ENCODE assay signal across 12 mouse cellular contexts in the genomic region with DNA sequence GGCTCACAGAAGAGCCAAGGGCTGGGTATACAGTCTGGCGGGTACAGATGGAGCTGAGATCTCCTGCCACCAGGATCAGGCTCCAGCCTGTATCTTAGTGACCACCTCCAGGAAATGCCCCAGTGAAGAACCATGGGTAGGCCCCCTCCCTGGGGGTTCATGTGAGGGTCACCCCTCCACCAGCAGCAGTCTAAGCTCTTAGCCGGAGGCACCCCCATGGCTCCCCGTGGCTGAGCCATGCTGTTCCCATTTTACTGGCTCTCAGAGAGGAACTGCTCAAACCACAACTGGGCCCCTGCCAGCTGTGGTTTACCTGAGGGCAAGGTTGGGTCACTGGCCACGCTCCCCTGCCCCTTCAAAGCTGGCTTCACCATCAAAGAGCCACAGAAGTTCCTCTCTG. TPM values are rescaled to one million over a fixed set of nuclear protein-coding genes. Genes with fewer than 3 reads are reported as not detected.
A peak's percentile ranks its signal among the peaks of the same experiment; 100 is the strongest.
DNase-seq lines count a peak whose midpoint lies in the region; ATAC-seq and TF ChIP-seq lines count a peak whose summit lies in the region.
"Had no signal": no experiment of that assay in that cellular context is flagged by ENCODE, and none has a peak within 500 bp of the region (broad histone marks: within the 10 kb centered on the region; RNA-seq: fewer than 3 reads in every experiment).

No protein-coding gene starts in this region.

- no peak overlapping the region for H3K4me2 ChIP-seq in midbrain, embryonic 11.5 days
- H3K4me2 ChIP-seq in midbrain, embryonic 14.5 days (ENCODE audit: low read length): no peak overlapping the region
- H3K4me2 ChIP-seq in intestine, embryonic 15.5 days (replicated peaks): no peak overlapping the region
- H3K4me2 ChIP-seq: embryonic facial prominence, embryonic 15.5 days; hindbrain, embryonic 13.5 days had no signal

- TF ChIP-seq CTCF in lung, adult 2 months (IDR thresholded peaks at IDR 0.05; ENCODE audit: insufficient read depth, low read length): no peak

- H3K27me3 ChIP-seq in midbrain, embryonic 11.5 days (ENCODE audit: control insufficient read depth, insufficient read depth, low read length): no peaks in the 10 kb centered on the region
- peaks cover 5% of the 10 kb centered on the region; the same call in 1 of the 2 replicates for H3K27me3 ChIP-seq in midbrain, embryonic 14.5 days (ENCODE audit: control insufficient read depth, insufficient read depth, low read length)
- H3K27me3 ChIP-seq in intestine, embryonic 15.5 days (replicated peaks): no peaks in the 10 kb centered on the region
- H3K27me3 ChIP-seq: embryonic facial prominence, embryonic 15.5 days had no signal

- H3K4me1 ChIP-seq in midbrain, embryonic 11.5 days (ENCODE audit: control insufficient read depth, insufficient read depth, low read length): no peaks in the 10 kb centered on the region
- no peaks in the 10 kb centered on the region for H3K4me1 ChIP-seq in midbrain, embryonic 14.5 days (ENCODE audit: control insufficient read depth, insufficient read depth, low read length)
- peaks cover 9% of the 10 kb centered on the region for H3K4me1 ChIP-seq in lung, adult 2 months (ENCODE audit: control insufficient read depth, insufficient read depth, low read length)
- no peaks in the 10 kb centered on the region for H3K4me1 ChIP-seq in intestine, embryonic 15.5 days (replicated peaks)

- peak; percentile 76 for DNase-seq in midbrain, embryonic 11.5 days (ENCODE audit: low spot score, missing footprints)
- DNase-seq in midbrain, embryonic 14.5 days: no peak
- peak; percentile 62 for DNase-seq in lung, adult 2 months
- peak; percentile 47 for DNase-seq in testis, postnatal 10 days (ENCODE audit: low spot score)
- DNase-seq in layer of hippocampus, adult 8-10 months (ENCODE audit: low spot score in 2 of 2): no peak
- no peak for DNase-seq in urinary bladder, adult 18-20 months (ENCODE audit: low spot score in 2 of 2)
- DNase-seq: gastrocnemius, postnatal 10 days had no signal

- 80% methylated on average over 4 of the region's 4 CpGs for WGBS in midbrain, embryonic 11.5 days
- 80% methylated on average over 4 of the region's 4 CpGs for WGBS in midbrain, embryonic 14.5 days
- WGBS in lung, adult 2 months: 58% methylated on average over 4 of the region's 4 CpGs
- WGBS in intestine, embryonic 15.5 days: 85% methylated on average over 4 of the region's 4 CpGs

- H3K27ac ChIP-seq in midbrain, embryonic 11.5 days (ENCODE audit: low read depth, low read length): no peak overlapping the region
- H3K27ac ChIP-seq in midbrain, embryonic 14.5 days (replicated peaks; ENCODE audit: low read depth, low read length): no peak overlapping the region
- no peak overlapping the region for H3K27ac ChIP-seq in intestine, embryonic 15.5 days
- H3K27ac ChIP-seq: embryonic facial prominence, embryonic 15.5 days; hindbrain, embryonic 13.5 days had no signal

- no peaks in the 10 kb centered on the region for H3K9me3 ChIP-seq in midbrain, embryonic 11.5 days (ENCODE audit: control insufficient read depth, low read length)
- H3K9me3 ChIP-seq in midbrain, embryonic 14.5 days (ENCODE audit: control insufficient read depth, low read length): no peaks in the 10 kb centered on the region
- no peaks in the 10 kb centered on the region for H3K9me3 ChIP-seq in intestine, embryonic 15.5 days
- H3K9me3 ChIP-seq: embryonic facial prominence, embryonic 15.5 days; hindbrain, embryonic 13.5 days had no signal

- no peak overlapping the region for H3K4me3 ChIP-seq in midbrain, embryonic 11.5 days (ENCODE audit: low read depth, low read length)
- H3K4me3 ChIP-seq in midbrain, embryonic 14.5 days (replicated peaks; ENCODE audit: low read depth, low read length): no peak overlapping the region
- no peak overlapping the region for H3K4me3 ChIP-seq in lung, adult 2 months (replicated peaks; ENCODE audit: extremely low read depth, low read depth, low read length)
- no peak overlapping the region for H3K4me3 ChIP-seq in intestine, embryonic 15.5 days (replicated peaks)
- H3K4me3 ChIP-seq: embryonic facial prominence, embryonic 15.5 days; hindbrain, embryonic 13.5 days had no signal

- TF ChIP-seq POLR2A in lung, adult 2 months (IDR thresholded peaks at IDR 0.05; ENCODE audit: borderline replicate concordance, extremely low read depth, low read depth, low read length): no peak

- no peak overlapping the region for H3K9ac ChIP-seq in midbrain, embryonic 11.5 days (ENCODE audit: low read length)
- no peak overlapping the region for H3K9ac ChIP-seq in midbrain, embryonic 14.5 days (replicated peaks; ENCODE audit: low read length)
- no peak overlapping the region for H3K9ac ChIP-seq in intestine, embryonic 15.5 days
- H3K9ac ChIP-seq: embryonic facial prominence, embryonic 15.5 days; hindbrain, embryonic 13.5 days had no signal

- H3K36me3 ChIP-seq in midbrain, embryonic 11.5 days (ENCODE audit: control insufficient read depth, insufficient read depth, low read length): no peaks in the 10 kb centered on the region
- no peaks in the 10 kb centered on the region for H3K36me3 ChIP-seq in midbrain, embryonic 14.5 days (ENCODE audit: control insufficient read depth, insufficient read depth, low read length)
- 0 out of 2 replicates have a peak, but pooled peaks cover 4% of the 10 kb centered on the region for H3K36me3 ChIP-seq in intestine, embryonic 15.5 days
- H3K36me3 ChIP-seq: embryonic facial prominence, embryonic 15.5 days; hindbrain, embryonic 13.5 days had no signal

- no peak for ATAC-seq in midbrain, embryonic 11.5 days (ENCODE audit: low FRiP score)
- no peak for ATAC-seq in midbrain, embryonic 14.5 days (ENCODE audit: low FRiP score, low TSS enrichment)
- peak; percentile 65 for ATAC-seq in granulocyte monocyte progenitor cell, adult 5-6 weeks (replicated peaks; ENCODE audit: poor library complexity, severe bottlenecking)
- ATAC-seq in intestine, embryonic 15.5 days: no peak

RNA-seq across cellular contexts. Expression of gene Tspan15, which starts 41.1 kb away (rescaled TPM):
- 8.6 and 9.3 TPM in 2 replicates for polyA plus RNA-seq in midbrain, embryonic 11.5 days (2014; fragmentation: Nextera tagmentation; extraction: Ambion mirVana)
- 12.7 and 13.4 TPM in 2 replicates for polyA plus RNA-seq in midbrain, embryonic 14.5 days (2014; fragmentation: Nextera tagmentation; extraction: Ambion mirVana)
- total RNA-seq in granulocyte monocyte progenitor cell, adult 5-6 weeks (2014; fragmentation: Nextera tagmentation): not detected in 2 replicates
- 0.13 TPM in 1 of 2 replicates, not detected in the other for total RNA-seq in granulocyte monocyte progenitor cell, adult 5-6 weeks (2017)
- 134 and 177 TPM in 2 replicates for polyA plus RNA-seq in lung, adult 2 months (2012; rRNA removed)
- polyA plus RNA-seq in intestine, embryonic 15.5 days (2015; fragmentation: Nextera tagmentation; extraction: Ambion mirVana): 57.0 and 66.9 TPM in 2 replicates
- total RNA-seq in layer of hippocampus, adult 8-10 months (2022): 10 to 100 TPM; 14.3 to 20.4 (median 20.4) TPM

RNA-seq across cellular contexts. Expression of gene Fam241b, which starts 46.2 kb away (rescaled TPM):
- 7.1 and 7.6 TPM in 2 replicates for polyA plus RNA-seq in midbrain, embryonic 11.5 days (2014; fragmentation: Nextera tagmentation; extraction: Ambion mirVana)
- polyA plus RNA-seq in midbrain, embryonic 14.5 days (2014; fragmentation: Nextera tagmentation; extraction: Ambion mirVana): 48.3 and 107 TPM in 2 replicates
- not detected in 2 replicates for total RNA-seq in granulocyte monocyte progenitor cell, adult 5-6 weeks (2014; fragmentation: Nextera tagmentation)
- total RNA-seq in granulocyte monocyte progenitor cell, adult 5-6 weeks (2017): not detected in 2 replicates
- polyA plus RNA-seq in lung, adult 2 months (2012; rRNA removed): 10.0 and 11.1 TPM in 2 replicates
- polyA plus RNA-seq in intestine, embryonic 15.5 days (2015; fragmentation: Nextera tagmentation; extraction: Ambion mirVana): 34.0 and 34.6 TPM in 2 replicates
- 10 to 100 TPM; 37.3 to 46.9 (median 41.6) TPM for total RNA-seq in layer of hippocampus, adult 8-10 months (2022)

RNA-seq across cellular contexts. Expression of gene Neurog3, which starts 57.0 kb away (rescaled TPM):
- 0.34 and 0.37 TPM in 2 replicates for polyA plus RNA-seq in midbrain, embryonic 11.5 days (2014; fragmentation: Nextera tagmentation; extraction: Ambion mirVana)
- polyA plus RNA-seq in midbrain, embryonic 14.5 days (2014; fragmentation: Nextera tagmentation; extraction: Ambion mirVana): not detected in 2 replicates
- not detected in 2 replicates for total RNA-seq in granulocyte monocyte progenitor cell, adult 5-6 weeks (2014; fragmentation: Nextera tagmentation)
- not detected in 2 replicates for total RNA-seq in granulocyte monocyte progenitor cell, adult 5-6 weeks (2017)
- polyA plus RNA-seq in lung, adult 2 months (2012; rRNA removed): not detected in 2 replicates
- polyA plus RNA-seq in intestine, embryonic 15.5 days (2015; fragmentation: Nextera tagmentation; extraction: Ambion mirVana): 11.4 and 11.8 TPM in 2 replicates
- total RNA-seq in layer of hippocampus, adult 8-10 months (2022): not detected
- total RNA-seq: gastrocnemius, postnatal 10 days; left cerebral cortex, adult 8-10 months had no signal
- polyA plus RNA-seq: embryonic facial prominence, embryonic 15.5 days had no signal

Comparison
In these comparisons a context has a peak if more than half of its experiments do, and no peak if none do; other contexts are left out.
1. DNase-seq: peak in midbrain, embryonic 11.5 days (single experiment), lung, adult 2 months (single experiment) and testis, postnatal 10 days (single experiment); none in midbrain, embryonic 14.5 days (single experiment), layer of hippocampus, adult 8-10 months (0 of 2) and urinary bladder, adult 18-20 months (0 of 2).